Mouse (Mus musculus) heart, postnatal 0 days (tissue): Measurements from ENCODE around the gene Olfr69. TPM values are rescaled to one million over a fixed set of nuclear protein-coding genes. Genes with fewer than 3 reads are reported as not detected.
A peak's percentile ranks its signal among the peaks of the same experiment; 100 is the strongest.
"Not testable (repeated sequence)": the region's sequence is repeated elsewhere in the genome, so short reads cannot be mapped to it uniquely, and the experiment has no call there.

Experiments used
- ATAC-seq: fragments of 200-750 bp; cut with Nextera tagmentation; 2 replicates; pipeline ENCODE4 v1.8.0; 2017; ENCODE audit warnings: low read depth, moderate number of reproducible peaks, moderate library complexity; ENCODE audit not compliant: insufficient read depth
- DNase-seq: peaks from one replicate; pipeline ENCODE4 v3.0.0-alpha.2; 2016; ENCODE audit warnings: low spot score
- H3K27ac ChIP-seq: fragments of 300-500 bp; sonication (generic); 2 replicates; pipeline ENCODE4 v1.5.1; 2014; ENCODE audit warnings: low read depth, mild to moderate bottlenecking
- H3K27me3 ChIP-seq: fragments of 300-500 bp; sonication (generic); 2 replicates; pipeline ENCODE4 v1.6.1; 2014; ENCODE audit warnings: low read length, mixed read lengths; ENCODE audit not compliant: control insufficient read depth, insufficient read depth
- H3K36me3 ChIP-seq: fragments of 300-500 bp; sonication (generic); replicated peaks from 2 replicates; pipeline ENCODE4 v1.6.1; 2014; ENCODE audit warnings: low read length, mixed read lengths; ENCODE audit not compliant: control insufficient read depth, insufficient read depth
- H3K4me1 ChIP-seq: fragments of 300-500 bp; sonication (generic); 2 replicates; pipeline ENCODE4 v1.6.1; 2014; ENCODE audit warnings: antibody characterized with exemption; ENCODE audit not compliant: control insufficient read depth, insufficient read depth
- H3K4me2 ChIP-seq: fragments of 300-500 bp; sonication (generic); 2 replicates; pipeline ENCODE4 v1.6.1; 2014; ENCODE audit warnings: low read depth, mild to moderate bottlenecking, low read length, moderate library complexity
- H3K4me3 ChIP-seq: fragments of 300-500 bp; sonication (generic); 2 replicates; pipeline ENCODE4 v1.5.1; 2014; ENCODE audit warnings: low read depth, low read length
- H3K9ac ChIP-seq: fragments of 300-500 bp; sonication (generic); replicated peaks from 2 replicates; pipeline ENCODE4 v1.6.1; 2014; ENCODE audit warnings: low read depth, low read length, mixed read lengths
- H3K9me3 ChIP-seq: fragments of 300-500 bp; sonication (generic); replicated peaks from 2 replicates; pipeline ENCODE4 v1.6.1; 2016; ENCODE audit warnings: low read length; ENCODE audit not compliant: control insufficient read depth
- CTCF ChIP-seq: IDR thresholded peaks from 2 replicates; pipeline ENCODE4 v1.5.1; 2016; ENCODE audit warnings: antibody characterized with exemption, control low read depth, low read depth
- EP300 ChIP-seq: IDR thresholded peaks from 2 replicates; pipeline ENCODE4 v1.6.1; 2016; ENCODE audit warnings: antibody characterized with exemption, low read depth
- WGBS: fragments of 180-500 bp; shearing (Covaris S2); extraction: QIAGEN DNeasy Blood & Tissue Kit; methylation state at CpG from one replicate; pipeline ENCODE4 v1.1.7; 2014; 5-methylcytosine and 5-hydroxymethylcytosine counted together
- polyA plus RNA-seq: library from polyadenylated mRNA; unstranded; fragments of >200 nt; fragmentation: Nextera tagmentation; extraction: Ambion mirVana; gene quantifications from 2 replicates; pipeline ENCODE4 v1.2.1, GENCODE M21; 2015
- total RNA-seq: library from RNA; depleted of rRNA; stranded (reverse); fragments of >200 nt; gene quantifications from 2 replicates; pipeline ENCODE4 v1.2.3, GENCODE M21; 2014; ENCODE audit warnings: low replicate concordance

The Olfr69 gene
- total and polyA plus RNA-seq, 2 experiments from 2014 or later, result not detected

- TF ChIP-seq EP300, result no peak
- no peak for TF ChIP-seq CTCF
- H3K36me3 ChIP-seq, result no peaks in the 10 kb centered on the region
Measured at GRCm38 (mm10) chr7:103810746-103811145, 39.4 kb upstream of the Olfr69 start.

GRCm38 (mm10) chr7:103810296-103810695 is 38.9 kb upstream of the Olfr69 start:
- Histone ChIP-seq H3K9ac (no peak overlapping the region), H3K27ac (no peak overlapping the region), H3K27me3 (no peaks in the 10 kb centered on the region), H3K4me1 (no peaks in the 10 kb centered on the region), H3K9me3 (no peaks in the 10 kb centered on the region), H3K4me2 (no peak overlapping the region), H3K36me3 (no peaks in the 10 kb centered on the region), H3K4me3 (no peak overlapping the region)
- no peak for DNase-seq
- WGBS, result 74% methylated on average over 1 of the region's 1 CpGs
- TF ChIP-seq EP300 (no peak), CTCF (no peak)
- no peak for ATAC-seq

More at GRCm38 (mm10) chr7:103810746-103811145, 39.4 kb upstream of the Olfr69 start:
- H3K4me1 ChIP-seq, result no peaks in the 10 kb centered on the region
- H3K9ac ChIP-seq, result no peak overlapping the region
- DNase-seq (no peak), ATAC-seq (no peak)
- no peaks in the 10 kb centered on the region for H3K9me3 ChIP-seq
- H3K27ac ChIP-seq, result no peak overlapping the region
- H3K4me2 ChIP-seq, result no peak overlapping the region
- WGBS, result 64% methylated on average over 3 of the region's 3 CpGs
- no peaks in the 10 kb centered on the region for H3K27me3 ChIP-seq
- H3K4me3 ChIP-seq, result no peak overlapping the region

- H3K27ac ChIP-seq, result no peak overlapping the region
Measured at GRCm38 (mm10) chr7:103809801-103810155, 38.4 kb upstream of the Olfr69 start.

GRCm38 (mm10) chr7:103808971-103809800 is 37.8 kb upstream of the Olfr69 start:
- TF ChIP-seq EP300, result no peak
- TF ChIP-seq CTCF, result no peak
- Histone ChIP-seq H3K27ac (no peak overlapping the region), H3K27me3 (no peaks in the 10 kb centered on the region), H3K9me3 (no peaks in the 10 kb centered on the region), H3K9ac (no peak overlapping the region), H3K4me2 (no peak overlapping the region), H3K4me3 (no peak overlapping the region), H3K4me1 (no peaks in the 10 kb centered on the region), H3K36me3 (no peaks in the 10 kb centered on the region)
- DNase-seq (no peak), ATAC-seq (no peak)
- 21% methylated on average over 5 of the region's 5 CpGs for WGBS

More at GRCm38 (mm10) chr7:103809801-103810155, 38.4 kb upstream of the Olfr69 start:
- Histone ChIP-seq H3K4me3 (no peak overlapping the region), H3K9ac (no peak overlapping the region), H3K9me3 (no peaks in the 10 kb centered on the region), H3K27me3 (no peaks in the 10 kb centered on the region), H3K4me2 (no peak overlapping the region), H3K36me3 (no peaks in the 10 kb centered on the region), H3K4me1 (no peaks in the 10 kb centered on the region)
- no peak for ATAC-seq
- TF ChIP-seq CTCF (no peak), EP300 (no peak)
- DNase-seq, result no peak
- 38% methylated on average over 1 of the region's 1 CpGs for WGBS

- H3K9me3 ChIP-seq, H3K36me3 ChIP-seq, H3K9ac ChIP-seq, H3K4me3 ChIP-seq, ATAC-seq, H3K27me3 ChIP-seq, DNase-seq, H3K27ac ChIP-seq, H3K4me1 ChIP-seq, H3K4me2 ChIP-seq: not testable (repeated sequence)
- 71% methylated on average over 2 of the region's 2 CpGs for WGBS
Measured at GRCm38 (mm10) chr7:103808120-103808519, 36.7 kb upstream of the Olfr69 start.

- H3K4me1 ChIP-seq, result no peaks in the 10 kb centered on the region
- H3K27me3 ChIP-seq, result no peaks in the 10 kb centered on the region
- 44% methylated on average over 1 of the region's 1 CpGs for WGBS
- H3K36me3 ChIP-seq, result no peaks in the 10 kb centered on the region
- TF ChIP-seq CTCF, result peak; percentile 53
- TF ChIP-seq EP300, result no peak
- ATAC-seq (no peak), DNase-seq (peak; percentile 12)
- no peak overlapping the region for H3K27ac ChIP-seq
- no peak overlapping the region for H3K4me2 ChIP-seq
- no peak overlapping the region for H3K9ac ChIP-seq
- H3K9me3 ChIP-seq, result no peaks in the 10 kb centered on the region
- no peak overlapping the region for H3K4me3 ChIP-seq
Measured at GRCm38 (mm10) chr7:103806856-103807255, 35.5 kb upstream of the Olfr69 start.
